Mouse (Mus musculus) neural tube, embryonic 11.5 days (tissue): ENCODE measurements around the gene Dync2li1. TPM values are rescaled to one million over a fixed set of nuclear protein-coding genes. Genes with fewer than 3 reads are reported as not detected.

Experiments used
- ATAC-seq: fragments of 200-750 bp; cut with Nextera tagmentation; 2 replicates; pipeline ENCODE4 v1.8.0; 2017; ENCODE audit warnings: moderate number of reproducible peaks, mild to moderate bottlenecking, moderate TSS enrichment, moderate library complexity; ENCODE audit not compliant: insufficient read depth, low FRiP score, low TSS enrichment
- DNase-seq: peaks from one replicate; pipeline ENCODE4 v3.0.0-alpha.2; 2015; ENCODE audit warnings: low spot score
- H3K27ac ChIP-seq: fragments of 300-500 bp; sonication (generic); 2 replicates; pipeline ENCODE4 v1.5.1; 2014; ENCODE audit warnings: low read depth, mild to moderate bottlenecking, low read length
- H3K27me3 ChIP-seq: fragments of 300-500 bp; sonication (generic); 2 replicates; pipeline ENCODE4 v1.6.1; 2014; ENCODE audit warnings: mild to moderate bottlenecking, low read length, mixed read lengths; ENCODE audit not compliant: control insufficient read depth, insufficient read depth
- H3K36me3 ChIP-seq: fragments of 300-500 bp; sonication (generic); 2 replicates; pipeline ENCODE4 v1.6.1; 2014; ENCODE audit warnings: mild to moderate bottlenecking, low read length, moderate library complexity, mixed read lengths; ENCODE audit not compliant: control insufficient read depth, insufficient read depth
- H3K4me1 ChIP-seq: fragments of 300-500 bp; sonication (generic); 2 replicates; pipeline ENCODE4 v1.6.1; 2014; ENCODE audit warnings: low read length, mixed read lengths; ENCODE audit not compliant: control insufficient read depth, insufficient read depth
- H3K4me2 ChIP-seq: fragments of 300-500 bp; sonication (generic); 2 replicates; pipeline ENCODE4 v1.6.1; 2014; ENCODE audit warnings: low read depth, mild to moderate bottlenecking, moderate library complexity
- H3K4me3 ChIP-seq: fragments of 300-500 bp; sonication (generic); 2 replicates; pipeline ENCODE4 v1.5.1; 2014; ENCODE audit warnings: low read depth, low read length
- H3K9ac ChIP-seq: fragments of 300-500 bp; sonication (generic); 2 replicates; pipeline ENCODE4 v1.6.1; 2014; ENCODE audit warnings: mild to moderate bottlenecking, low read length
- H3K9me3 ChIP-seq: fragments of 300-500 bp; sonication (generic); 2 replicates; pipeline ENCODE4 v1.6.1; 2016; ENCODE audit warnings: low read length; ENCODE audit not compliant: control insufficient read depth
- WGBS: fragments of 180-500 bp; shearing (Covaris S2); extraction: QIAGEN DNeasy Blood & Tissue Kit; methylation state at CpG from one replicate; pipeline ENCODE4 v1.1.7; 2014; 5-methylcytosine and 5-hydroxymethylcytosine counted together
- polyA plus RNA-seq: library from polyadenylated mRNA; unstranded; fragments of >200 nt; fragmentation: Nextera tagmentation; extraction: Ambion mirVana; gene quantifications from 2 replicates; pipeline ENCODE4 v1.2.1, GENCODE M21; 2014

Dync2li1 gene
- polyA plus RNA-seq, 1 experiment from 2014 or later: 29.6 TPM

- Histone ChIP-seq H3K4me3 (no peak overlapping the region), H3K36me3 (no peaks in the 10 kb centered on the region), H3K9me3 (no peaks in the 10 kb centered on the region), H3K4me1 (no peaks in the 10 kb centered on the region), H3K4me2 (no peak overlapping the region), H3K27ac (no peak overlapping the region), H3K27me3 (no peaks in the 10 kb centered on the region), H3K9ac (no peak overlapping the region)
- WGBS: 91% methylated on average over 11 of the region's 11 CpGs
- ATAC-seq (no peak), DNase-seq (no peak)
Measured at GRCm38 (mm10) chr17:84688834-84689233, 62.5 kb downstream of the Dync2li1 start.

DNA sequence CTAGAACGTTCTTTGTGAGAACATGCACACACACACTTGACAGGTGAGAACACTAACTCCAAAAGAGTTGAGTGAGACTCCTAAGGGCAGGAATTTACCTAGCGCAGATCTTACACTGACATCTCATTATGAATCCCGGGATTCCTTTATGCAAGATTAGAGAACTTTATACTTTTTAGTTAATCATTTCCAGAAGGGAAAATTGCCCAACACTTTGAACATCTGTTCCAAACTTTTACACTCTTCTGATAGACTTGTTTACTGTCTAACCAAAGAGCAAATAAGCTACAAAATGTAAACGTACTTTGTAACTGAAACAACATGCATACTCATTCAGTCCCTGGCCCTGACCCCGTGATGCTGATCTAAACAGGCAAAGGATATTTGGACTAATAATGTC lies 63.0 kb downstream of the Dync2li1 start:
- Histone ChIP-seq H3K27ac (no peak overlapping the region), H3K4me2 (no peak overlapping the region), H3K4me3 (no peak overlapping the region), H3K9me3 (no peaks in the 10 kb centered on the region), H3K9ac (no peak overlapping the region), H3K4me1 (no peaks in the 10 kb centered on the region), H3K27me3 (no peaks in the 10 kb centered on the region), H3K36me3 (no peaks in the 10 kb centered on the region)
- WGBS: 88% methylated on average over 5 of the region's 5 CpGs
- no peak for DNase-seq
- ATAC-seq: no peak

DNA sequence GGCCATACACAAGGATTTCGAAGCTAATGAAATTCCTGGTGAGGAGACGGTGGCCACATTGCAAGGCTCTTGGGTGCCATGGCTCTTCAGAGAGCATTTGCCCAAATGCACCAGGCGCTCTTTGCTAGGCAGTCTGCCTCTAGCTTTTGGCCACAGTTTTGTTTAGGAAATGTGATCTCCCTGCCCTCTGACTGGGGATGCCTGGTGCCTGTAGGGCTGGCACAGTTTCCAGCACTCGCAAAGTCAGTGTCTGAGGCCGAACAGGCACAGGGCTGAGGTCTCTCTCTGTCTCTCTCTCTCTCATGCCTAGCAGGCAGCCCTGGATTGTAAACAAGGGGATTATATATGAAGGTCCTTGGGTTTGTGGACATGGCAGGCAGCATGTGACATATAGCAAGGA lies 63.8 kb downstream of the Dync2li1 start:
- no peak overlapping the region for H3K9ac ChIP-seq
- H3K27ac ChIP-seq: no peak overlapping the region
- no peaks in the 10 kb centered on the region for H3K36me3 ChIP-seq
- no peaks in the 10 kb centered on the region for H3K27me3 ChIP-seq
- ATAC-seq (no peak), DNase-seq (no peak)
- no peak overlapping the region for H3K4me3 ChIP-seq
- no peaks in the 10 kb centered on the region for H3K4me1 ChIP-seq
- 83% methylated on average over 5 of the region's 5 CpGs for WGBS
- H3K9me3 ChIP-seq: no peaks in the 10 kb centered on the region
- no peak overlapping the region for H3K4me2 ChIP-seq

- WGBS: 69% methylated on average over 2 of the region's 2 CpGs
- Histone ChIP-seq H3K9me3 (no peaks in the 10 kb centered on the region), H3K4me1 (no peaks in the 10 kb centered on the region), H3K4me2 (no peak overlapping the region), H3K9ac (no peak overlapping the region), H3K4me3 (no peak overlapping the region), H3K27me3 (no peaks in the 10 kb centered on the region), H3K27ac (no peak overlapping the region), H3K36me3 (no peaks in the 10 kb centered on the region)
- no peak for ATAC-seq
- no peak for DNase-seq
Measured at GRCm38 (mm10) chr17:84693741-84694140, 67.4 kb downstream of the Dync2li1 start.

- no peak overlapping the region for H3K4me2 ChIP-seq
- no peaks in the 10 kb centered on the region for H3K9me3 ChIP-seq
- H3K9ac ChIP-seq: no peak overlapping the region
- ATAC-seq: no peak
- H3K4me3 ChIP-seq: no peak overlapping the region
- 67% methylated on average over 6 of the region's 6 CpGs for WGBS
- H3K27me3 ChIP-seq: no peaks in the 10 kb centered on the region
- no peaks in the 10 kb centered on the region for H3K36me3 ChIP-seq
- H3K4me1 ChIP-seq: no peaks in the 10 kb centered on the region
- no peak for DNase-seq
- no peak overlapping the region for H3K27ac ChIP-seq
Measured at GRCm38 (mm10) chr17:84696537-84696936, 70.2 kb downstream of the Dync2li1 start.

GRCm38 (mm10) chr17:84698727-84699126 lies 72.4 kb downstream of the Dync2li1 start:
- no peaks in the 10 kb centered on the region for H3K27me3 ChIP-seq
- 35% methylated on average over 5 of the region's 5 CpGs for WGBS
- DNase-seq (peak; percentile 66), ATAC-seq (no peak)
- no peaks in the 10 kb centered on the region; the same call in 1 of the 2 replicates for H3K4me1 ChIP-seq
- H3K9me3 ChIP-seq: no peaks in the 10 kb centered on the region
- H3K4me3 ChIP-seq: no peak overlapping the region
- no peak overlapping the region for H3K9ac ChIP-seq
- no peak overlapping the region for H3K27ac ChIP-seq
- no peak overlapping the region for H3K4me2 ChIP-seq
- no peaks in the 10 kb centered on the region for H3K36me3 ChIP-seq

Other genes starting within 250 kb of the Dync2li1 start
- 10.0 and 10.9 TPM in 2 replicates for gene Thada, start 160.3 kb upstream of the Dync2li1 start, polyA plus RNA-seq
- gene Plekhh2, start 114.6 kb upstream of the Dync2li1 start, polyA plus RNA-seq: 4.2 and 5.2 TPM in 2 replicates
- not detected in 2 replicates for gene Abcg8, start 49.8 kb downstream of the Dync2li1 start, polyA plus RNA-seq
- 0.16 and 0.52 TPM in 2 replicates for gene Abcg5, start 56.5 kb downstream of the Dync2li1 start, polyA plus RNA-seq
- gene Lrpprc, start 164.3 kb downstream of the Dync2li1 start, polyA plus RNA-seq: 56.3 and 58.4 TPM in 2 replicates